Mouse (Mus musculus): ENCODE data around the gene Tcirg1. TPM values are rescaled to one million over a fixed set of nuclear protein-coding genes. Genes with fewer than 3 reads are reported as not detected.

Tcirg1 gene
- total RNA-seq, 1 experiment = 55.2 TPM

GRCm38 (mm10) chr19:3945872-3946564 lies 39.1 kb upstream of the Tcirg1 start:
- TF ChIP-seq HCFC1 (IDR thresholded peaks at IDR 0.05; ENCODE audit: borderline replicate concordance, insufficient read depth, low read length) = no peak
- TF ChIP-seq MAFK (IDR thresholded peaks at IDR 0.05; ENCODE audit: insufficient read depth, low read depth, low read length) = no peak
- TF ChIP-seq ZC3H11A (IDR thresholded peaks at IDR 0.05; ENCODE audit: borderline replicate concordance, low read depth, low read length) = no peak
- TF ChIP-seq ZNF384 (IDR thresholded peaks at IDR 0.05; ENCODE audit: low read depth, low read length) = no peak
- TF ChIP-seq CHD2 (IDR thresholded peaks at IDR 0.05; ENCODE audit: low read depth, low read length) = no peak
- DNase-seq (ENCODE audit: low read depth, low spot score) = no peak

DNA sequence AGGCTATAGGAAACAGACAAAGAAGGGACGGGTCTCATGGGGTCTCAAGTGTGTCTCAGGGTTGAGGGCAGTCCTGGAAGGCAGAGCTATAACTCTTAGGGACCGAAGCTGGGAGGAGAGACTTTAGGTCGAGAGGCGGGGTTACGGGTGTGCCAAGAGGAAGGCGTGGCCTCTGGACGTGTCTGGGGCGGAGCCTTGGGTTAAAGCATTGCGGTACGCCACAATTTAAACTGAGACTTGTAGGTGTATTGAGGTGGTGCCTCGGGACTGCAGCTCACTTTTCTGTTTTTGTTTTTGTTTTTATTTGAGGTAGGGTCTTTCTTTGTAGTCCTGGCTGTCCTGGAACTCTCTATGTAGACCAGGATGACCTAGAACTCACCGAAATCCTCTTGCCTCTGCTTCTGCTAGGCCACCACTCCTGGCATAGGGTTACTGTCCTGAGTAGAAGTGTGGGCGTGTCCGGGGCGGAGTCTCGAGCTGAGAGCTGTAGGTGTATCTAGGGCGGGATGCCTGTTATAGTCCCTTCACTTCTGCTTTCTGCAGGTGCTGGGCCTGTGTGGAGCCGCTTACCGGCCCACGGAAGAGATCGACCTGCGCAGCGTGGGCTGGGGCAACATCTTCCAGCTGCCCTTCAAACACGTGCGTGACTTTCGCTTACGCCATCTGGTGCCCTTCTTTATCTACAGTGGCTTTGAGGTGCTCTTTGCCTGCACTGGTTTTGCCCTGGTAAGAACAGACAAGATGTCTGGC lies 36.2 kb upstream of the Tcirg1 start:
- TF ChIP-seq MAFK (IDR thresholded peaks at IDR 0.05; ENCODE audit: insufficient read depth, low read depth, low read length) = no peak
- TF ChIP-seq CHD2 (IDR thresholded peaks at IDR 0.05; ENCODE audit: low read depth, low read length) = no peak
- no peak for TF ChIP-seq ZC3H11A (IDR thresholded peaks at IDR 0.05; ENCODE audit: borderline replicate concordance, low read depth, low read length)
- TF ChIP-seq ZNF384 (IDR thresholded peaks at IDR 0.05; ENCODE audit: low read depth, low read length) = no peak
- no peak for TF ChIP-seq HCFC1 (IDR thresholded peaks at IDR 0.05; ENCODE audit: borderline replicate concordance, insufficient read depth, low read length)
- Histone ChIP-seq H3K36me3 (ENCODE audit: control insufficient read depth, insufficient read depth, low read length, poor library complexity, severe bottlenecking) (no peaks in the 10 kb centered on the region), H3K9me3 (ENCODE audit: control insufficient read depth, insufficient read depth, low read depth, low read length) (no peaks in the 10 kb centered on the region), H3K27ac (ENCODE audit: insufficient read depth, low read depth, low read length, poor library complexity, severe bottlenecking) (no peak overlapping the region), H3K9ac (ENCODE audit: insufficient read depth, low read depth, low read length, poor library complexity, severe bottlenecking) (no peak overlapping the region), H3K4me1 (ENCODE audit: control insufficient read depth in 2 of 2, insufficient read depth in 2 of 2, low read length in 2 of 2, poor library complexity in 1 of 2) (peaks cover 0 to 12% of the 10 kb centered on the region in 2 experiments; a peak in 1 of 4 replicates), H3K4me3 (ENCODE audit: insufficient read depth in 1 of 2, low read depth in 1 of 2, low read length in 2 of 2, poor library complexity in 1 of 2, severe bottlenecking in 1 of 2) (peak overlapping the region; percentile 31 to 66)
- in situ Hi-C loops (cut with MboI; ENCODE audit: low sequenced_read_pairs in 2 of 2, unreplicated experiment in 2 of 2) = no loop called here
- peak; percentile 88 for DNase-seq (ENCODE audit: low read depth, low spot score)

More at GRCm38 (mm10) chr19:3945872-3946564, 39.1 kb upstream of the Tcirg1 start:
- Histone ChIP-seq H3K9ac (ENCODE audit: insufficient read depth, low read depth, low read length, poor library complexity, severe bottlenecking) (no peak overlapping the region), H3K4me1 (ENCODE audit: control insufficient read depth in 2 of 2, insufficient read depth in 2 of 2, low read length in 2 of 2, poor library complexity in 1 of 2) (peaks cover 0 to 12% of the 10 kb centered on the region in 2 experiments; a peak in 1 of 4 replicates), H3K36me3 (ENCODE audit: control insufficient read depth, insufficient read depth, low read length, poor library complexity, severe bottlenecking) (no peaks in the 10 kb centered on the region), H3K4me3 (ENCODE audit: insufficient read depth in 1 of 2, low read depth in 1 of 2, low read length in 2 of 2, poor library complexity in 1 of 2, severe bottlenecking in 1 of 2) (no peak overlapping the region), H3K27ac (ENCODE audit: insufficient read depth, low read depth, low read length, poor library complexity, severe bottlenecking) (no peak overlapping the region), H3K9me3 (ENCODE audit: control insufficient read depth, insufficient read depth, low read depth, low read length) (no peaks in the 10 kb centered on the region)
- in situ Hi-C loops (cut with MboI; ENCODE audit: low sequenced_read_pairs in 2 of 2, unreplicated experiment in 2 of 2) = no loop called here

GRCm38 (mm10) chr19:3942315-3942714 lies 35.4 kb upstream of the Tcirg1 start:
- no peak overlapping the region for H3K27ac ChIP-seq (ENCODE audit: insufficient read depth, low read depth, low read length, poor library complexity, severe bottlenecking)
- DNase-seq (ENCODE audit: low read depth, low spot score) = no peak
- no peak for TF ChIP-seq ZC3H11A (IDR thresholded peaks at IDR 0.05; ENCODE audit: borderline replicate concordance, low read depth, low read length)
- TF ChIP-seq CHD2 (IDR thresholded peaks at IDR 0.05; ENCODE audit: low read depth, low read length) = no peak
- H3K4me1 ChIP-seq (ENCODE audit: control insufficient read depth in 2 of 2, insufficient read depth in 2 of 2, low read length in 2 of 2, poor library complexity in 1 of 2) = peaks cover 0 to 12% of the 10 kb centered on the region in 2 experiments; a peak in 1 of 4 replicates
- no peaks in the 10 kb centered on the region for H3K36me3 ChIP-seq (ENCODE audit: control insufficient read depth, insufficient read depth, low read length, poor library complexity, severe bottlenecking)
- H3K9ac ChIP-seq (ENCODE audit: insufficient read depth, low read depth, low read length, poor library complexity, severe bottlenecking) = no peak overlapping the region
- H3K9me3 ChIP-seq (ENCODE audit: control insufficient read depth, insufficient read depth, low read depth, low read length) = no peaks in the 10 kb centered on the region
- H3K4me3 ChIP-seq (ENCODE audit: insufficient read depth in 1 of 2, low read depth in 1 of 2, low read length in 2 of 2, poor library complexity in 1 of 2, severe bottlenecking in 1 of 2) = peak overlapping the region in 1 of 2 experiments; percentile 66; a peak in 1 of 4 replicates
- in situ Hi-C loops (cut with MboI; ENCODE audit: low sequenced_read_pairs in 2 of 2, unreplicated experiment in 2 of 2) = no loop called here

GRCm38 (mm10) chr19:3935896-3936850 lies 29.2 kb upstream of the Tcirg1 start:
- no peak for DNase-seq (ENCODE audit: low read depth, low spot score)
- Histone ChIP-seq H3K9ac (ENCODE audit: insufficient read depth, low read depth, low read length, poor library complexity, severe bottlenecking) (peak overlapping the region; percentile 24), H3K9me3 (ENCODE audit: control insufficient read depth, insufficient read depth, low read depth, low read length) (no peaks in the 10 kb centered on the region), H3K4me3 (ENCODE audit: insufficient read depth in 1 of 2, low read depth in 1 of 2, low read length in 2 of 2, poor library complexity in 1 of 2, severe bottlenecking in 1 of 2) (peak overlapping the region; percentile 61 to 78), H3K27ac (ENCODE audit: insufficient read depth, low read depth, low read length, poor library complexity, severe bottlenecking) (no peak overlapping the region), H3K4me1 (ENCODE audit: control insufficient read depth in 2 of 2, insufficient read depth in 2 of 2, low read length in 2 of 2, poor library complexity in 1 of 2) (peaks cover 0 to 5% of the 10 kb centered on the region in 2 experiments; a peak in 1 of 4 replicates), H3K36me3 (ENCODE audit: control insufficient read depth, insufficient read depth, low read length, poor library complexity, severe bottlenecking) (no peaks in the 10 kb centered on the region)
- TF ChIP-seq CHD2 (IDR thresholded peaks at IDR 0.05; ENCODE audit: low read depth, low read length) (no peak), ZNF384 (IDR thresholded peaks at IDR 0.05; ENCODE audit: low read depth, low read length) (no peak), HCFC1 (IDR thresholded peaks at IDR 0.05; ENCODE audit: borderline replicate concordance, insufficient read depth, low read length) (no peak), MAFK (IDR thresholded peaks at IDR 0.05; ENCODE audit: insufficient read depth, low read depth, low read length) (no peak), ZC3H11A (IDR thresholded peaks at IDR 0.05; ENCODE audit: borderline replicate concordance, low read depth, low read length) (no peak)
- in situ Hi-C loops (cut with MboI; ENCODE audit: low sequenced_read_pairs in 2 of 2, unreplicated experiment in 2 of 2) = no loop called here
